Mouse (Mus musculus) lung, adult 2 months (tissue): ENCODE measurements around the gene Trappc2l.

ENCODE experiments used
- CTCF ChIP-seq: fragments of 200-500 bp; IDR thresholded peaks from 2 replicates; pipeline ENCODE4 v1.5.1; 2011; ENCODE audit warnings: mild to moderate bottlenecking, low read length, control low read depth; ENCODE audit not compliant: insufficient read depth
- POLR2A ChIP-seq: fragments of 200-500 bp; IDR thresholded peaks from 2 replicates; pipeline ENCODE4 v1.6.1; 2011; ENCODE audit warnings: low read depth, mild to moderate bottlenecking, control low read depth, low read length, borderline replicate concordance; ENCODE audit errors: extremely low read depth

DNA sequence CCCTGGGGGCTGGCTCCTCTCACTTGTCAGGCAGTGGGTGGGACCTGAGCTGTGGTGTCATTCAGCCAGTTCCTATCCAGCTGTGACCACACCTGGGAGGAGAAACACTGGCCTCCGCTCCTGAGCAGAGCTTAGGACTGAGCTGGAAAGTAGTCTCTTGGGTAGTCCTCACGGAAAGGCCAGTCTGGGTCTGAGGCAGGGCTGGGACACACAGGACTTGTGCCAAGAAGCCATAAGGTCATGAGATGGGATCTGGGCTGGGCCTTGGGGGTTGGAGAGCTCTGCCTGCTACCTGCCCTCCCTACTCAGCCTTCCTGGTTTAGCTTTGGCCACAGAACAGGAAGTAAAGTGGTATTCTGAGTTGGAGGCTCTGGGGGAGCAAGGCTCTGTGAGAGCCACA, 15.5 kb downstream of the Trappc2l start:
- TF ChIP-seq CTCF = no peak
- no peak for TF ChIP-seq POLR2A
